22 mouse cellular contexts compared by ENCODE assay signal in genomic region chr13:29753254-29753653, GRCm38 (mm10).
DNase-seq lines count a peak whose midpoint lies in the region; ATAC-seq and TF ChIP-seq lines count a peak whose summit lies in the region.
"Had no signal": no experiment of that assay in that cellular context is flagged by ENCODE, and none has a peak within 500 bp of the region (broad histone marks: within the 10 kb centered on the region; RNA-seq: fewer than 3 reads in every experiment).

No protein-coding gene starts in this region.

- no peak for TF ChIP-seq CTCF in cerebellum, adult 2 months (IDR thresholded peaks at IDR 0.05; ENCODE audit: borderline replicate concordance, insufficient read depth, low read depth, low read length)
- TF ChIP-seq CTCF in stomach, postnatal 0 days (IDR thresholded peaks at IDR 0.05; ENCODE audit: low read depth): no peak

- H3K36me3 ChIP-seq in forebrain, embryonic 16.5 days (ENCODE audit: control insufficient read depth, insufficient read depth): no peaks in the 10 kb centered on the region
- H3K36me3 ChIP-seq in forebrain, embryonic 11.5 days (ENCODE audit: control insufficient read depth, insufficient read depth, low read length): no peaks in the 10 kb centered on the region
- H3K36me3 ChIP-seq in midbrain, embryonic 11.5 days (ENCODE audit: control insufficient read depth, insufficient read depth, low read length): no peaks in the 10 kb centered on the region
- H3K36me3 ChIP-seq in midbrain, embryonic 13.5 days: no peaks in the 10 kb centered on the region
- no peaks in the 10 kb centered on the region for H3K36me3 ChIP-seq in stomach, postnatal 0 days (ENCODE audit: control insufficient read depth, insufficient read depth, low read length)
- H3K36me3 ChIP-seq: embryonic facial prominence, embryonic 13.5 days had no signal

- no peak for TF ChIP-seq EP300 in stomach, postnatal 0 days (optimal IDR thresholded peaks at IDR 0.05)

- H3K27me3 ChIP-seq in forebrain, embryonic 16.5 days (replicated peaks; ENCODE audit: control insufficient read depth, insufficient read depth, low read length): no peaks in the 10 kb centered on the region
- H3K27me3 ChIP-seq in forebrain, embryonic 11.5 days (ENCODE audit: control insufficient read depth, insufficient read depth, low read length): no peaks in the 10 kb centered on the region
- H3K27me3 ChIP-seq in midbrain, embryonic 11.5 days (ENCODE audit: control insufficient read depth, insufficient read depth, low read length): no peaks in the 10 kb centered on the region
- no peaks in the 10 kb centered on the region for H3K27me3 ChIP-seq in midbrain, embryonic 13.5 days
- H3K27me3 ChIP-seq in cerebellum, adult 2 months (ENCODE audit: control insufficient read depth, insufficient read depth, low read length): no peaks in the 10 kb centered on the region
- H3K27me3 ChIP-seq in stomach, postnatal 0 days (ENCODE audit: control insufficient read depth, insufficient read depth, low read length): no peaks in the 10 kb centered on the region
- H3K27me3 ChIP-seq: CH12.LX; embryonic facial prominence, embryonic 13.5 days; megakaryocyte, embryonic 14.5 days had no signal

- no peak overlapping the region for H3K4me2 ChIP-seq in forebrain, embryonic 16.5 days (ENCODE audit: low read length)
- no peak overlapping the region for H3K4me2 ChIP-seq in forebrain, embryonic 11.5 days (ENCODE audit: low read depth, low read length, severe bottlenecking)
- H3K4me2 ChIP-seq in midbrain, embryonic 11.5 days: no peak overlapping the region
- H3K4me2 ChIP-seq in midbrain, embryonic 13.5 days (replicated peaks): no peak overlapping the region
- no peak overlapping the region for H3K4me2 ChIP-seq in stomach, postnatal 0 days (replicated peaks; ENCODE audit: low read depth)
- H3K4me2 ChIP-seq: embryonic facial prominence, embryonic 13.5 days had no signal

- no peak for DNase-seq in forebrain, embryonic 11.5 days (ENCODE audit: low spot score)
- DNase-seq in midbrain, embryonic 11.5 days (ENCODE audit: low spot score, missing footprints): peak; percentile 19
- DNase-seq in cerebellum, adult 2 months: peak; percentile 85 to 93
- peak; percentile 86 to 88 for DNase-seq in cerebellum, postnatal 36 days
- no peak for DNase-seq in lung, postnatal 4 days
- DNase-seq in stomach, postnatal 0 days (ENCODE audit: low spot score): no peak
- DNase-seq: adrenal gland, postnatal 36 days; gastrocnemius, postnatal 10 days; heart, adult 18-20 months; heart, postnatal 4 days; kidney, adult 8-10 months; kidney, postnatal 14 days; liver; lung, adult 18-20 months; lung, postnatal 14 days; thymus, postnatal 36 days had no signal

- H3K27ac ChIP-seq in forebrain, embryonic 16.5 days (ENCODE audit: low read length): no peak overlapping the region
- H3K27ac ChIP-seq in forebrain, embryonic 11.5 days (ENCODE audit: low read depth, low read length): no peak overlapping the region
- H3K27ac ChIP-seq in midbrain, embryonic 11.5 days (ENCODE audit: low read depth, low read length): no peak overlapping the region
- H3K27ac ChIP-seq in midbrain, embryonic 13.5 days: no peak overlapping the region
- H3K27ac ChIP-seq in cerebellum, adult 2 months (ENCODE audit: insufficient read depth, low read length): no peak overlapping the region
- no peak overlapping the region for H3K27ac ChIP-seq in stomach, postnatal 0 days (replicated peaks)
- H3K27ac ChIP-seq: embryonic facial prominence, embryonic 13.5 days; layer of hippocampus, adult 2 months had no signal

- ATAC-seq in forebrain, embryonic 16.5 days: peak; percentile 43; the same call in 1 of the 2 replicates
- no peak for ATAC-seq in forebrain, embryonic 11.5 days (replicated peaks; ENCODE audit: low FRiP score)
- ATAC-seq in midbrain, embryonic 11.5 days (ENCODE audit: low FRiP score): no peak
- no peak for ATAC-seq in midbrain, embryonic 13.5 days
- ATAC-seq in stomach, postnatal 0 days (ENCODE audit: low FRiP score, low TSS enrichment): no peak

- no peak overlapping the region for H3K4me3 ChIP-seq in forebrain, embryonic 16.5 days (replicated peaks; ENCODE audit: low read length)
- no peak overlapping the region for H3K4me3 ChIP-seq in forebrain, embryonic 11.5 days (ENCODE audit: low read depth, low read length)
- no peak overlapping the region for H3K4me3 ChIP-seq in midbrain, embryonic 11.5 days (ENCODE audit: low read depth, low read length)
- H3K4me3 ChIP-seq in midbrain, embryonic 13.5 days (replicated peaks): no peak overlapping the region
- H3K4me3 ChIP-seq in cerebellum, adult 2 months (replicated peaks; ENCODE audit: insufficient read depth, low read depth, low read length): no peak overlapping the region
- H3K4me3 ChIP-seq in stomach, postnatal 0 days (ENCODE audit: low read depth, low read length): no peak overlapping the region
- H3K4me3 ChIP-seq: embryonic facial prominence, embryonic 13.5 days; layer of hippocampus, adult 2 months; megakaryocyte, embryonic 14.5 days had no signal

- H3K9me3 ChIP-seq in forebrain, embryonic 16.5 days (ENCODE audit: control insufficient read depth, low read length): no peaks in the 10 kb centered on the region
- no peaks in the 10 kb centered on the region for H3K9me3 ChIP-seq in forebrain, embryonic 11.5 days (ENCODE audit: control insufficient read depth, low read length)
- no peaks in the 10 kb centered on the region for H3K9me3 ChIP-seq in midbrain, embryonic 11.5 days (ENCODE audit: control insufficient read depth, low read length)
- no peaks in the 10 kb centered on the region for H3K9me3 ChIP-seq in midbrain, embryonic 13.5 days
- no peaks in the 10 kb centered on the region for H3K9me3 ChIP-seq in stomach, postnatal 0 days (ENCODE audit: control insufficient read depth, low read length)
- H3K9me3 ChIP-seq: embryonic facial prominence, embryonic 13.5 days; megakaryocyte, embryonic 14.5 days had no signal

- H3K4me1 ChIP-seq in forebrain, embryonic 16.5 days (replicated peaks; ENCODE audit: control insufficient read depth, insufficient read depth, low read length): peaks cover 6% of the 10 kb centered on the region
- peaks cover 2% of the 10 kb centered on the region; the same call in 1 of the 2 replicates for H3K4me1 ChIP-seq in forebrain, embryonic 11.5 days (replicated peaks; ENCODE audit: control insufficient read depth, insufficient read depth, low read length)
- no peaks in the 10 kb centered on the region for H3K4me1 ChIP-seq in midbrain, embryonic 11.5 days (ENCODE audit: control insufficient read depth, insufficient read depth, low read length)
- peaks cover 4% of the 10 kb centered on the region; the same call in 1 of the 2 replicates for H3K4me1 ChIP-seq in midbrain, embryonic 13.5 days (replicated peaks)
- H3K4me1 ChIP-seq in cerebellum, adult 2 months (ENCODE audit: control insufficient read depth, insufficient read depth, low read length): peaks cover 5% of the 10 kb centered on the region
- H3K4me1 ChIP-seq in stomach, postnatal 0 days (replicated peaks; ENCODE audit: control insufficient read depth, insufficient read depth): no peaks in the 10 kb centered on the region

- no peak for TF ChIP-seq POLR2A in cerebellum, adult 2 months (IDR thresholded peaks at IDR 0.05; ENCODE audit: borderline replicate concordance, insufficient read depth, low read length)

- 70% methylated on average over 3 of the region's 3 CpGs for WGBS in forebrain, embryonic 16.5 days
- 84% methylated on average over 3 of the region's 3 CpGs for WGBS in forebrain, embryonic 11.5 days
- WGBS in midbrain, embryonic 11.5 days: 95% methylated on average over 3 of the region's 3 CpGs
- 85% methylated on average over 3 of the region's 3 CpGs for WGBS in midbrain, embryonic 13.5 days
- WGBS in cerebellum, adult 2 months: 12% methylated on average over 3 of the region's 3 CpGs
- 88% methylated on average over 3 of the region's 3 CpGs for WGBS in stomach, postnatal 0 days

- no peak overlapping the region for H3K9ac ChIP-seq in forebrain, embryonic 16.5 days (replicated peaks; ENCODE audit: low read depth, low read length)
- H3K9ac ChIP-seq in forebrain, embryonic 11.5 days (ENCODE audit: low read length): no peak overlapping the region
- H3K9ac ChIP-seq in midbrain, embryonic 11.5 days (ENCODE audit: low read length): no peak overlapping the region
- no peak overlapping the region for H3K9ac ChIP-seq in midbrain, embryonic 13.5 days (replicated peaks)
- no peak overlapping the region for H3K9ac ChIP-seq in stomach, postnatal 0 days (ENCODE audit: low read length)
- H3K9ac ChIP-seq: embryonic facial prominence, embryonic 13.5 days had no signal

Comparison
In these comparisons a context has a peak if more than half of its experiments do, and no peak if none do; other contexts are left out.
1. DNase-seq: peak in midbrain, embryonic 11.5 days (single experiment), cerebellum, adult 2 months (2 of 2) and cerebellum, postnatal 36 days (2 of 2); none in forebrain, embryonic 11.5 days (single experiment), lung, postnatal 4 days (0 of 2) and stomach, postnatal 0 days (single experiment).